Mouse (Mus musculus): ENCODE measurements around the gene Pex11b.

GRCm38 (mm10) chr3:96634015-96634414, 1.2 kb upstream of the Pex11b start:
- no peak for TF ChIP-seq GATA1 (IDR thresholded peaks at IDR 0.05; ENCODE audit: low read length)
- no peak for TF ChIP-seq TAL1 (IDR thresholded peaks at IDR 0.05; ENCODE audit: low read length)
